Mouse (Mus musculus): ENCODE results near the gene Zfp414.
"Not testable (repeated sequence)": the region's sequence is repeated elsewhere in the genome, so short reads cannot be mapped to it uniquely, and the experiment has no call there.

The Zfp414 gene

GRCm38 (mm10) chr17:33628621-33629486, at the start of gene Zfp414:
Gene Zfp414 (plus strand): TSS chr17:33629090.
- peak; percentile 93 to 94 for DNase-seq

DNA sequence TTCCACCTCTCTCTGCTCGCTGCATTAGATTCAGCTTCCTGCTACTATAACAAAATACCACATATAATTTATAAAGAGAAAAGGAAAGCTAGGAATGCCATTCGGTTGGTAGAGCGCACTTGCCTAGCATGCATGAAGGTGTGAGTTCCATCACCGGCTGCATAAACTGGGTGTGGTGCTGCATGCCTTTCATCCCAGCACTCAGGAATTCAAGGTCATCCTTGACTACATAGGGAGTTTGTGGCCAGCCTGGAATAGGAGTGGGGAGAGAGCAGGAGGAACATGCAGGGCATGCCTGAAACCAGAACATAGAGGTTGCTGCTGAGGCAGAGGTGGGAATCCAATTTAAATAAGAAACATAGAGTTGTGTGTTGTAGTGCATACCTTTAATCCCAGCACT, 44.8 kb upstream of the Zfp414 start:
- no peak for DNase-seq

GRCm38 (mm10) chr17:33586011-33586410, 42.9 kb upstream of the Zfp414 start:
- no peak for DNase-seq

DNA sequence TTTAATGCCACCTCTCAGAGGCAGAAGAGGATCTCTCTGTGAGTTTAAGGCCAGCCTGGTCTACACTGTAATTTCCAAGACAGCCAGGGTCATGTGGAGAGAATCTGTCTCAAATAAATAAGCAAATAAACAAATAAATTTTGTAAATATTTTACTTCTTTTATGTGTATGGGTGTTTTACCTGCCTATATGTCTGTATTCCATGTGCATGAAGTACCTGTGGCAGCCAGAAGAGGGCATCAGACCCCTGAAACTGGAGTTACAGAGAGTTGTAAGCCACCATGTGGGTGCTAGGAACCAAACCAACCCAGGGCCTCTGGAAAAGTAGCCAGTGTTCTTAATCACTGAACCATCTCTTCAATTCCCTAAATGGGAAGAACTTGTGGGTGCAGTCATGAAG, 31.6 kb upstream of the Zfp414 start:
- DNase-seq: no peak

- no peak for DNase-seq
These were observed 30.4 kb upstream of the Zfp414 start for GRCm38 (mm10) chr17:33598506-33598905.

DNA sequence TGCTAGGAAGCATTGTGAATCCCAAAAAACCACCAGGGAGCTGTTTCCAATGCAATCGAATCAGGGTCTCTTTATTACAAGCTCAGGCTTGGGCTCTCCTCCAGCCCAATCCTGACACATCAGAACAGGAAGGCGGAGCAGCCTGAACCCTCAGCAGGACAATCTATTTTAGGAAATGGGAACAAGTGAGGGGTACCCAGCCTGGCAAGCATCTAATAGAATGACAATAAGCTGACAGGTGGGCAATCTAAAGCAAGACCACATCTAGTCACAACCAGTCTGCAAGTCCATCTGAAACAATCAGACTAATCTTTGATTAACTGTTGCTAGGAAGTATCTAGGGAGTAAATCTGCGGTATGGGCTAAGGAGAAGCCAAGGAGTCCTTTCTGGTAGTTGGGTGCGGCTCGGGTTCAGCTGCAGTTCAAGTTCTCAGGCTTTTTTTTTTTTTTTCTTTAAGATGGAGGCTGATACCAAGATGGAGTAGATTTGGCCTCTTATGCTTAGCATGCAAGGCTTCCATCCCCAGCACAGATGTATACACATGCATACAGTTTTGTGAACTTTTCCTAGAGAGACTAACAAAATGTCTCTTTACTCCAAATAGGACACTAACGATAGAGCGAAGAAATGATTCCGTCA, 28.9 kb upstream of the Zfp414 start:
- no peak for DNase-seq

DNA sequence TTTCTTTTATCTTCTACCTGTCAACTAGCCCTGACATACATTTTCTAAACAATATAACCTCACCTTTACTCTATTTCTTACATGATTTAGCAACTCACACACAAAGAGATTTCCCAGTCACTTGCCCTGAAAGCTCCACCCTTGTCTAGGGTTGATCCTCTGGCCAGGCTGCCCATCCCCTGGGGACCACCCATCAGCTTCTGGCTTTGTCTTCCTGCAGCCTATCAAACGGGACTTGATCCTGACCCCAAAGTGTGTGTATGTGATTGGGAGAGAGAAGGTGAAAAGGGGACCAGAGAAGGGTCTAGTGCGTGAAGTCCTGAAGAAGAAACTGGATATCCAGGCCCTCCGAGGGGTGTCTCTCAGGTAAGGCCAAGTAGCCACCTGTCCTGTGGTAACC, 28.1 kb upstream of the Zfp414 start:
- no peak for DNase-seq

DNA sequence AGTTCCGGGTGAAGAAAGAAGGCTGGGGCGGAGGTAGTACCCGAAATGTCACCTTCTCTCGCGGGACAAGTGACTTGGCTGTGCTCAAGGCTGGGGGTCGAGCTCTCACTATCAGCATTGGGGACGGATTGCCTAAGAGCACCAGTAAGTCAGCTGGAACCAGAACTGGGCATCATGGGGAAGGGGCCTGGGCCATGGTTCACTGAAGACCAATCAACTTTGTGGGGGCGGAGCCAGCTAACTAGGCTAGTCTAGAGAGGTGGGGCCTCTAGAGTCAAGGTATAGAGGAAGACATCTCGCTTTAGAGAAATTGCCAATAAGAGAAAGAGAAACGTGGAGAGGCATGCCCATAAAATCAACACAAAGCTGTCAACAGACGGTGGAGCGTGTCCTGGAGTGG, 26.9 kb upstream of the Zfp414 start:
- no peak for DNase-seq

DNA sequence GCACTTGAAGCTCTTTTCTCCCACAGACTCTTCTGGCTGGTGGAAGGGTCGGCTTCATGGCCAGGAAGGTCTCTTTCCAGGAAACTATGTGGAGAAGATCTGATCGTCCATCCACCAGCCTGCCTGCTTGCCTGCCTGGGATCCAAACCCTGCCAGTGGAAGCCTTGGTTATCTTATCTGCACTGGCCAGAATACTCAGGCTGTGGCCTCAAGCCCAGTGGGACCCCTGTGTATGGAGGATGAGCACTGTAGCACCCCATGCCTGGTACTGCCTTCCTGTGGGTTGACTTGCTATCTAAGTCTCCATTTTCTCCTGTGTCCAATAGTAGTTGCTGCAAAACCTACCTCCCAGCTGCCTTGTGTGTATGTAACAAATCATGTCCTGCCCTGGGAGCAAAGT, 21.6 kb upstream of the Zfp414 start:
- no peak for DNase-seq

- no peak for DNase-seq
These were observed 18.3 kb upstream of the Zfp414 start for GRCm38 (mm10) chr17:33610548-33610947.

GRCm38 (mm10) chr17:33613726-33614125, 15.2 kb upstream of the Zfp414 start:
- not testable (repeated sequence) for DNase-seq

- DNase-seq: no peak
These were observed 1.6 kb upstream of the Zfp414 start for GRCm38 (mm10) chr17:33627281-33627680.

DNA sequence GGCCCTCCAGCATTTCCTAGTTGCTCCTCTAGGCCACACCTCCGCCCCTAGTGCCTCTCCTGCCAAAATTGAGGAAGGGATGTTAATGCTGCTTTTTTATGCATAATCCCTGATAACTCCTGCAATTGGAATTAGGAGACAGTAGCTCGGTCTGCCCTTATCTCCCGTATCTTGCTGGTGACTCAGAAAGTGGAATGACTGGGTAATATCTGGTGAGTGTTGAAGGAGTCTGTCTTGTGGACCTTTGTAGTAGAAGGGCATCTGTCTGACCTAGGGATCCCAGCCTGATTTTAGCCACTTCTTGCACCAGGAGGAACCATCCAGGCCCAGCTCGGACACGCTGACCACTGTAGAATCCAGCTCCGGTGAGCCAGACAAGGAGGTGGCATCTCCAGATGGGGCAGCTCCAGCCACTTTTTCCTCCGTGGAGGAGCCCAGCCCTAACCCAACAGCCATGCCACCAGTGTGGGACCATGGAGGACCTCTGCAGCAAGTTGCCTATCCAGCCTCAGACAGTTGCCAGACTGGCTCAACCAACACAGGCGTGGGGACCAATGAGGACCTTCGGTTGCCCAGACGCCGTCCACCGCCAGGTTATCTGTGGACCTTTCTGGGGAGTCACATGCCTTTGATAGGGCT, 716 bp downstream of the Zfp414 start:
- DNase-seq: no peak

GRCm38 (mm10) chr17:33630171-33630895, 1.4 kb downstream of the Zfp414 start:
- no peak for DNase-seq

DNA sequence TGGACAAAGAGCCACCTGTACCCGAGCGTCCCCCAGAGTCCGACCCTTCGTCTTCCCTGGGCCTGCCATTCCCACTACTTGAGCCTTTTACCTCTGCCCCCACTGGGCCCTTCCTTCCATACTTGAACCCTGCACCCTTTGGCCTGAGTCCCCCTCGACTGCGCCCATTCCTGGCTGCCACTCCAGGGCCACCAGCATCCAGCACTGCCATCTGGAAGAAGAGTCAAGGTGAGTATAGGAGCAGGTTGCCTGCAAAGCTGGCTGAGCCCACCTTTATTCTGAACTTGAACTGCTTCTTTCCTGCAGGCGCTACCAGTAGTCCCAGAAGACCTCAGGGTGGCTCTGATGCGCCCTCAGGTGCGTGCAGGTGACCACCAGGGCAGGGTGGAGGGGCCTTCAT, 2.3 kb downstream of the Zfp414 start:
- no peak for DNase-seq

- no peak for DNase-seq
These were observed 2.9 kb downstream of the Zfp414 start for GRCm38 (mm10) chr17:33631796-33632195.

DNA sequence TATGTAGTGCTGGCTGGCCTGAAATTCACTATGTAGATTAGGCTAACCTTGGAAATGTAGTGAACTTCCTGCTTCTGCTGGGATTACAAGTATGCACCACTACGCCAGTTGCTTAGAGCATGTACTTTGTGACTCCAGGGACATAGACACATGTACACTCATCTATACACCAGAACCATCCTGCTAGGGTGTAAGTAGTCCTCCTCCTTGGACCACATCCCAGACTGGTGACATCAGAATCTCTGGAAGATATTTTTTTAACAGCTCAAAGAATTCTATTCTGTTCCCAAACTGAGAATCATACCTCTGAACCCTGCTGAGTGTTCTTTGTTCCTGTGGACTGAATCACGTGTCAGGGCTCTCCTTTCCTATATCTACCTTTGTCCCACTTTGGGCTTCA, 8.1 kb downstream of the Zfp414 start:
- no peak for DNase-seq

GRCm38 (mm10) chr17:33637516-33638276, 8.8 kb downstream of the Zfp414 start, which contains the start of gene Pram1:
Gene Pram1 (plus strand): TSS chr17:33638056.
- DNase-seq: peak in 1 of 2 experiments; percentile 21

DNA sequence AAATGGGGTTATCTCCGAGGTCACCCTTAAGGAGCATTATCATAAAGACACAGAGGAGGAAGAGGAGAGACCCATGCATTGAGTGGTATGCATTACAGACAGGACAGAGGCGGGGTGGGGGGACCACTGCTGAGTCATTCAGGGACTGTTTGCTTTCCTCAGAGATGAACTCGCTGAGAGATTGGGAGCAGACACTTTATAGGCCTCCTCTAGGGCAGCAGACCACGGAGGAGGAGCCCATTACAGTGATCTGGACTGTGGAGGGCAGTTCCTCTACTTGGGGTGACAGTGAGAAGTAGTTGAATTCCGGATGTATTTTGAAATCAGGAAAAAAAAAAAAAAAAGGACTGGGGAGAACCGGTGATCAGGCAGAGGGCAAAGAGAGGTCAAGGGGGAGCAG, 10.9 kb downstream of the Zfp414 start:
- no peak for DNase-seq

- DNase-seq: no peak
These were observed 15.2 kb downstream of the Zfp414 start for GRCm38 (mm10) chr17:33644068-33644467.

- DNase-seq: no peak
These were observed 16.2 kb downstream of the Zfp414 start for GRCm38 (mm10) chr17:33645073-33645472.

DNA sequence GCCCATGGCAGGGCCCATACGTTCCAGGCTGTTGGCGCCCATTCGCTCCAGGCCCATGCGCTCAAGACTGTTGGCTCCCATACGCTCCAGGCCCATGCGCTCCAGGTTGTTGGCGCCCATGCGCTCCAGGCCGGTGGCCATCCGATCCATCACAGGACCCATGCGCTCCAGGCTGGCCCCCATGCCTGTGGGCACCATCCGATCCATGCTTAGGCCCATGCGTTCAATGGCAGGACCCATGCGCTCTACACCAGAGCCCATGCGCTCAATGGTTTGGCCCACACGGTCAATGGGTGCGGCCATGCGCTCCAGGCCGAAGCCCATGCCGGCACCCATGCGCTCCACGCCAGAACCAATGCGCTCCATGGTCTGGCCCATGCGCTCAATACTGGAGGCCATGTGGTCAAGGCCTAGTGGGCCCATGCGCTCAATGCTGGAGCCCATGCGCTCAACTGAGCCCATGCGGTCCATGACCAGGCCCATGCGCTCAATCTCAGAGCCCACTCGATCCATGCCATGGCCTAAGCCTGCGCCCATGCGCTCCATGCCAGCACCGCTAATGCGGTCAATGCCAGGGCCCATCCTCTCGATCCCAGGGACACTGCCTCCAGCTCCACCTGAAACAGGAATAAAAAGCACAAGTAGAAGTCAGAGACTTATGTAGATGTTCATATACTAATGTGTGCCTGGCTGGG, 21.0 kb downstream of the Zfp414 start:
- DNase-seq: no peak

Data from lung, adult 18-20 months (tissue).